Mouse (Mus musculus) megakaryocyte, adult 5-6 weeks (primary cell): ENCODE results near the gene Etnk1. TPM values are rescaled to one million over a fixed set of nuclear protein-coding genes. Genes with fewer than 3 reads are reported as not detected.

Experiments used
- ATAC-seq: 2 replicates; pipeline ENCODE4 v1.8.0; 2016; ENCODE audit warnings: mild to moderate bottlenecking, inconsistent platforms; ENCODE audit not compliant: poor library complexity, severe bottlenecking
- total RNA-seq, 2 experiments: library from RNA; stranded (forward) in 1 of 2; stranded (reverse) in 1 of 2; fragments of 153-499, 151-499 nt in 1 of 2; fragments of 221-1000, 200-1000 nt in 1 of 2; gene quantifications; 2 replicates each; pipeline versions ENCODE4 v1.2.3 to v1.2.4; 2015 to 2017

The Etnk1 gene
- total RNA-seq, 2 experiments from 2014 or later = 41.2 to 47.6 TPM

- peak; percentile 54; the same call in 1 of the 2 replicates for ATAC-seq
Observed at GRCm38 (mm10) chr6:143279222-143279621, 112.2 kb downstream of the Etnk1 start.

Other genes with a start within 250 kb of the Etnk1 start
- gene St8sia1, start 202.8 kb upstream of the Etnk1 start, total RNA-seq (2015) = 1.3 and 1.4 TPM in 2 replicates
- gene St8sia1, start 202.8 kb upstream of the Etnk1 start, total RNA-seq (2017) = 0.48 and 0.85 TPM in 2 replicates
- 51.0 and 52.8 TPM in 2 replicates for gene C2cd5, start 67.1 kb upstream of the Etnk1 start, total RNA-seq (2015)
- 48.4 and 60.4 TPM in 2 replicates for gene C2cd5, start 67.1 kb upstream of the Etnk1 start, total RNA-seq (2017)